Mouse (Mus musculus): ENCODE results near the gene Dennd5a.
"Not testable (repeated sequence)": the region's sequence is repeated elsewhere in the genome, so short reads cannot be mapped to it uniquely, and the experiment has no call there.

Gene Dennd5a

GRCm38 (mm10) chr7:109959716-109960612 lies at the start of gene Dennd5a:
Gene Dennd5a (minus strand): TSS chr7:109960470.
- DNase-seq (ENCODE audit: low spot score in 2 of 2) = peak; percentile 56 to 80

- no peak for DNase-seq (ENCODE audit: low spot score in 2 of 2)
These were observed 48.8 kb upstream of the Dennd5a start for GRCm38 (mm10) chr7:110009084-110009483.

GRCm38 (mm10) chr7:110008513-110008912 lies 48.2 kb upstream of the Dennd5a start:
- peak in 1 of 2 experiments; percentile 23 for DNase-seq (ENCODE audit: low spot score in 2 of 2)

- no peak for DNase-seq (ENCODE audit: low spot score in 2 of 2)
These were observed 46.4 kb upstream of the Dennd5a start for GRCm38 (mm10) chr7:110006471-110007195.

GRCm38 (mm10) chr7:110005976-110006375 lies 45.7 kb upstream of the Dennd5a start:
- no peak for DNase-seq (ENCODE audit: low spot score in 2 of 2)

- peak; percentile 15 to 67 for DNase-seq (ENCODE audit: low spot score in 2 of 2)
These were observed 42.7 kb upstream of the Dennd5a start for GRCm38 (mm10) chr7:110002968-110003367.

- no peak for DNase-seq (ENCODE audit: low spot score in 2 of 2)
These were observed 41.8 kb upstream of the Dennd5a start for GRCm38 (mm10) chr7:110002092-110002491.

- DNase-seq (ENCODE audit: low spot score in 2 of 2) = no peak
These were observed 38.1 kb upstream of the Dennd5a start for GRCm38 (mm10) chr7:109998388-109998787.

- no peak for DNase-seq (ENCODE audit: low spot score in 2 of 2)
These were observed 33.1 kb upstream of the Dennd5a start for GRCm38 (mm10) chr7:109993157-109993959.

- no peak for DNase-seq (ENCODE audit: low spot score in 2 of 2)
These were observed 31.0 kb upstream of the Dennd5a start for GRCm38 (mm10) chr7:109991286-109991685.

- not testable (repeated sequence) for DNase-seq (ENCODE audit: low spot score in 2 of 2)
These were observed 26.5 kb upstream of the Dennd5a start, which contains the start of gene Tmem41b for GRCm38 (mm10) chr7:109986775-109987174. Gene Tmem41b (minus strand): TSS chr7:109986929.

- DNase-seq (ENCODE audit: low spot score in 2 of 2) = peak; percentile 99 to 100
These were observed 25.9 kb upstream of the Dennd5a start for GRCm38 (mm10) chr7:109986133-109986669.

- no peak for DNase-seq (ENCODE audit: low spot score in 2 of 2)
These were observed 25.4 kb upstream of the Dennd5a start for GRCm38 (mm10) chr7:109985661-109986132.

GRCm38 (mm10) chr7:109984608-109985007 lies 24.3 kb upstream of the Dennd5a start:
- not testable (repeated sequence) for DNase-seq (ENCODE audit: low spot score in 2 of 2)

- peak in 1 of 2 experiments; percentile 22 for DNase-seq (ENCODE audit: low spot score in 2 of 2)
These were observed 16.9 kb upstream of the Dennd5a start for GRCm38 (mm10) chr7:109977131-109977530.

GRCm38 (mm10) chr7:109975966-109976715 lies 15.9 kb upstream of the Dennd5a start:
- no peak for DNase-seq (ENCODE audit: low spot score in 2 of 2)

GRCm38 (mm10) chr7:109969542-109969941 lies 9.3 kb upstream of the Dennd5a start:
- no peak for DNase-seq (ENCODE audit: low spot score in 2 of 2)

- no peak for DNase-seq (ENCODE audit: low spot score in 2 of 2)
These were observed 8.7 kb upstream of the Dennd5a start for GRCm38 (mm10) chr7:109968924-109969450.

- peak in 1 of 2 experiments; percentile 28 for DNase-seq (ENCODE audit: low spot score in 2 of 2)
These were observed 7.7 kb upstream of the Dennd5a start for GRCm38 (mm10) chr7:109967805-109968579.

Measured in spleen, postnatal 4 days (tissue).